Mouse (Mus musculus) activated CD4-positive, CD25-positive, alpha-beta regulatory T cell, adult 4 months (primary cell): ENCODE measurements around the gene Rasgef1c. TPM values are rescaled to one million over a fixed set of nuclear protein-coding genes. Genes with fewer than 3 reads are reported as not detected.

ENCODE experiments used
- ATAC-seq: one replicate; pipeline ENCODE4 v1.8.0; 2017
- polyA plus RNA-seq, 2 experiments: library from polyadenylated mRNA; unstranded; fragments of 100-300 nt; shearing (Covaris generic); gene quantifications; one replicate each; pipeline ENCODE4 v1.2.1; 2017

The Rasgef1c gene
- polyA plus RNA-seq, 2 experiments from 2014 or later: 0.50 TPM; not detected in 1

DNA sequence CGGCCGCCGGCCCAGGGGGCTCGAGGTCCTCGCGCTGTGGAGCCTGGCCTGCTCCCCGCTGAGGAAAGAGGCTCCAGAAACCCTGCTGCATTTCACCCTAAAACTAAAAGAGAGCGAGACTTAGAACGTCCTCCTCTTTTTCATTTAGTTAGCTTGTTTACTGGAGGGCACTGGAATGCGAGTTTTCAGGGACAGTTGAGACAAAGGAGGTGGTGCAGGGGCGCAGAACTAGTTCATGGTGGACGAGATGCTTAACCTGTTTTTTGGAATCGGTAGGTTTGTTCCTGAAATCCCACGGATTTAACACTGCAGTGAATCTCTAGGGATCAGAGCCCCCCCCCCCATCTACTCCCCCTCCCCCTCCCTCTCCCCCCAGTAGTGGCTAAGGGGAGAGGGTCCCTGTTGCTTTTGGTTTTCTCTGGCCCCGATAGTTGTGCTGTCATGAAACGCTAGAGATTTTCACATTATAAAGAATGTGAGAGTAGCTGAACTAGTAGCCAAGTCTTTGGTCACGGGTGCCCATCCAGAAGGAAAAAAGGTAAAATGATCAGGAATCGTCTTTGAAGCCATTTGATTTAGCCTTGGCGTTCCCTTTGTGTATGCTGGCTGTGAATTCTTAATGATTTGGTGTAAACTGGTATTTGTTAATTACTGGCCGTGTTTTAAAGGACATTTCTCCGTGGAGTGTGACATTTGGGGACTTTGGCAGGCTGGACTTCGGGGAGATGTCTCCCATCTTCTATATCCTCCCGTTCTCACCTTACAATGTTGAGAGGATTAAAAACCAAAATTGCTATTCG is 124.3 kb downstream of the Rasgef1c start:
- no peak for ATAC-seq

- ATAC-seq: no peak
Measured at GRCm38 (mm10) chr11:50026521-50027090, 125.0 kb downstream of the Rasgef1c start.

DNA sequence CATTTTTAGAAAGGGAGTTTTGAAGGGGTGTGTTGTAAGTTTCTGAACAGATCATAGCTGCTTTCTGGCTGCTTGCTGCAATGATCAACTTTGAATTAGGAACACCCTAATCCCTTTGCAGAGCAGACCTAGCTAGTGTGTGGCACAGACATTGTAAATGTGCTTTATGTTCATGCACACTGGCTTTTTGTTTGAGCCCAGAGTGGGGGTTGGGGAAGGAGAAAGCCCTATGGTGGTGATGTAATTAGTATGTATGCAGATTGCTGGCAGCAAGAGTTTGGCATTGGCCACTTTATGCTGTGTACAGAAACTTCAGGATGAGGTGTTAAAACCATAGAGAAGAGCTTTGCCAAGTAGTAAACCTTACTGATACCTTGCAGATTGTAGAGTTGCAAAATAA is 126.8 kb downstream of the Rasgef1c start:
- no peak for ATAC-seq

Other genes starting within 250 kb of the Rasgef1c start
- under 1 TPM in 1 of 2 experiments, not detected in 1; 0.97 TPM for gene Scgb3a1, start 238.2 kb upstream of the Rasgef1c start, polyA plus RNA-seq
- 10 to 100 TPM; 25.8 to 30.9 TPM for gene Cnot6, start 189.1 kb upstream of the Rasgef1c start, polyA plus RNA-seq
- gene Gfpt2, start 107.7 kb upstream of the Rasgef1c start, polyA plus RNA-seq: 1 to 10 TPM in 1 of 2 experiments, under 1 TPM in 1; 0.83 to 1.1 TPM
- gene Mapk9, start 55.1 kb upstream of the Rasgef1c start, polyA plus RNA-seq: 10 to 100 TPM; 17.3 to 19.2 TPM
- 1 to 10 TPM in 1 of 2 experiments, under 1 TPM in 1; 0.73 to 1.9 TPM for gene Rnf130, start 123.5 kb downstream of the Rasgef1c start, polyA plus RNA-seq
- 10 to 100 TPM; 20.6 to 32.5 TPM for gene Tbc1d9b, start 229.6 kb downstream of the Rasgef1c start, polyA plus RNA-seq